Mouse (Mus musculus) central nervous system, embryonic 18 days (tissue): ENCODE data around the gene Itgb6. TPM values are rescaled to one million over a fixed set of nuclear protein-coding genes. Genes with fewer than 3 reads are reported as not detected.

Experiments used
- polyA plus RNA-seq: library from polyadenylated mRNA; depleted of rRNA; stranded (reverse); fragments of >200 nt; gene quantifications from 2 replicates; pipeline ENCODE4 v1.2.3, GENCODE M21; 2012; rRNA removed

The Itgb6 gene
- polyA plus RNA-seq = 0.13 and 1.5 TPM in 2 replicates

DNA sequence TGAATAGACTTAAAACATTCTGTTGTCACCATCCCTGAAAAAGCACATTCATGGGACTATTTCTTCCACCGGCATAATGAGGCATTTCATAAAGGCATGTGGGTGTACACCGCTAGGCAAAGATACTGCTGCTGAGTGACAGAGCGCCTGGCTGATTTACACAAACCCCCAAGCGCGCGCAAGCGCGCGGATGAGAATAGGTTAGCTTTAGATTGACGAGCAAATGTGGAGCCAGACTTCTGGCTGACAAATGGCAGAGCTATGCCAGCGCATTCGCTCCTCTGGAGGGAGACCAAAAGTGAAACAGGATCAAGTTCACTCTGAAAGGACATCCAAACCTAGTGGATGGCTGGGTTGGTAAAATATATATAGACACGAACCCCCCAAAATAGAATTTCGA is at the start of gene Itgb6:
Gene Itgb6 (minus strand): TSS at position 130 of the 400 bp plus-strand sequence.

DNA sequence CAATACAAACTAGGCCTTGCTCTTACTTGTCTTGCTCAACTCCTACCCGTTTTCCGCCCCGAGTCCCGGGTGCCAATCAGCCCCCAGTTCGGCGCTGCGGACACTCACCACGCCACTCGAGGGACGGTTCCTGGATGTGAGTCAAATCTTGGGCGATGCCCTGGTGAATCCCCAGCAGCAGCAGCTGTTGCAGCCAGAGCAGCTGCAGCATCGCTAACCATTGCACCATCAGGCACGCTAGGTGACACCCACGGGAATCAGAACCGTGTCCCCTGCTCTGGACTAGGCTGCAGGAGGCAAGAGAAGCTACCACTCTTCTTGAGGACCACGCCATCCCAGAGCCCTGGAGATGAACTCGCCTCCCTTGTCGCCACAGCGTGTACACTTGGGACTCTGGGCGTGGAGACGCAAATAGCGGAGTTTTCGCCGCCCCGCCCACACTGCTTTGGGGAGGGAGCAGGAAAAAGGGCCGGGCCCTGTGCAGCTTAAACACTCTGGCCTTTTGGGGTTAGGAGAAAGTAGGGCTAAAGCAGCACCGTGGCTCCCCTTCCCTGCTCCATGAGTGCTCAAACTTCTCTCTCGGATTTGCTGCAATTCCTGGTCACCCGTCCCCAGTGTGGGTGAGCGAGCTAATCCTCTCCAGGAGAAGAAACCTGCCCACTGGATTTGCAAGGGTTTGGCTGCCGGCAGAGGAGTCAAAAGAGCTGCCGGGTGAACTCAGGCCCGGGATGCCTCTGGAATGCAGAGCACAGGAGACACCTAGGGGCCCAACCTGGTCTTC is 169.4 kb downstream of the Itgb6 start, which contains the start of gene Pla2r1:
Gene Pla2r1 (minus strand): TSS at position 407 of the 781 bp plus-strand sequence.

Other genes starting within 250 kb of the Itgb6 start
- gene Pla2r1, start 169.3 kb downstream of the Itgb6 start, polyA plus RNA-seq = 0.31 and 0.56 TPM in 2 replicates
- 27.0 and 28.8 TPM in 2 replicates for gene Rbms1, start 240.5 kb upstream of the Itgb6 start, polyA plus RNA-seq